Mouse (Mus musculus) hindbrain, embryonic 14.5 days (tissue): ENCODE data around the gene Asah2. TPM values are rescaled to one million over a fixed set of nuclear protein-coding genes. Genes with fewer than 3 reads are reported as not detected.
A peak's percentile ranks its signal among the peaks of the same experiment; 100 is the strongest.

Experiments used
- ATAC-seq: fragments of 200-750 bp; cut with Nextera tagmentation; 2 replicates; pipeline ENCODE4 v1.8.0; 2017; ENCODE audit warnings: moderate number of reproducible peaks, mild to moderate bottlenecking, moderate TSS enrichment, moderate library complexity; ENCODE audit not compliant: low FRiP score
- DNase-seq: peaks from one replicate; pipeline ENCODE4 v3.0.0-alpha.2; 2015; ENCODE audit warnings: low spot score
- H3K27ac ChIP-seq: fragments of 300-500 bp; sonication (generic); 2 replicates; pipeline ENCODE4 v1.5.1; 2014; ENCODE audit warnings: mild to moderate bottlenecking, moderate library complexity
- H3K27me3 ChIP-seq: fragments of 300-500 bp; sonication (generic); 2 replicates; pipeline ENCODE4 v1.6.1; 2014; ENCODE audit warnings: mild to moderate bottlenecking, low read length, mixed read lengths; ENCODE audit not compliant: control insufficient read depth, insufficient read depth
- H3K36me3 ChIP-seq: fragments of 300-500 bp; sonication (generic); replicated peaks from 2 replicates; pipeline ENCODE4 v1.6.1; 2014; ENCODE audit not compliant: control insufficient read depth, insufficient read depth
- H3K4me1 ChIP-seq: fragments of 300-500 bp; sonication (generic); replicated peaks from 2 replicates; pipeline ENCODE4 v1.6.1; 2014; ENCODE audit warnings: antibody characterized with exemption, low read length, mixed read lengths; ENCODE audit not compliant: control insufficient read depth, insufficient read depth
- H3K4me2 ChIP-seq: fragments of 300-500 bp; sonication (generic); replicated peaks from 2 replicates; pipeline ENCODE4 v1.6.1; 2014; ENCODE audit warnings: mild to moderate bottlenecking, moderate library complexity
- H3K4me3 ChIP-seq: fragments of 300-500 bp; sonication (generic); replicated peaks from 2 replicates; pipeline ENCODE4 v1.5.1; 2014; ENCODE audit warnings: mild to moderate bottlenecking, low read length
- H3K9ac ChIP-seq: fragments of 300-500 bp; sonication (generic); 2 replicates; pipeline ENCODE4 v1.6.1; 2014
- H3K9me3 ChIP-seq: fragments of 300-500 bp; sonication (generic); 2 replicates; pipeline ENCODE4 v1.6.1; 2016; ENCODE audit warnings: low read length; ENCODE audit not compliant: control insufficient read depth
- WGBS: fragments of 180-500 bp; shearing (Covaris S2); extraction: QIAGEN DNeasy Blood & Tissue Kit; methylation state at CpG from one replicate; pipeline ENCODE4 v1.1.7; 2014; 5-methylcytosine and 5-hydroxymethylcytosine counted together
- polyA plus RNA-seq: library from polyadenylated mRNA; unstranded; fragments of >200 nt; fragmentation: Nextera tagmentation; extraction: Ambion mirVana; gene quantifications from 2 replicates; pipeline ENCODE4 v1.2.1, GENCODE M21; 2014

The Asah2 gene
- polyA plus RNA-seq, 1 experiment from 2014 or later = 1.1 TPM

GRCm38 (mm10) chr19:32106750-32107149 lies 1.3 kb downstream of the Asah2 start:
- no peak overlapping the region for H3K4me3 ChIP-seq
- WGBS = 96% methylated on average over 2 of the region's 2 CpGs
- no peak overlapping the region for H3K27ac ChIP-seq
- no peak overlapping the region for H3K9ac ChIP-seq
- H3K27me3 ChIP-seq = no peaks in the 10 kb centered on the region
- H3K4me2 ChIP-seq = no peak overlapping the region
- ATAC-seq (no peak), DNase-seq (no peak)
- no peaks in the 10 kb centered on the region for H3K36me3 ChIP-seq
- peaks cover 12% of the 10 kb centered on the region; the same call in 1 of the 2 replicates for H3K4me1 ChIP-seq
- no peaks in the 10 kb centered on the region for H3K9me3 ChIP-seq

DNA sequence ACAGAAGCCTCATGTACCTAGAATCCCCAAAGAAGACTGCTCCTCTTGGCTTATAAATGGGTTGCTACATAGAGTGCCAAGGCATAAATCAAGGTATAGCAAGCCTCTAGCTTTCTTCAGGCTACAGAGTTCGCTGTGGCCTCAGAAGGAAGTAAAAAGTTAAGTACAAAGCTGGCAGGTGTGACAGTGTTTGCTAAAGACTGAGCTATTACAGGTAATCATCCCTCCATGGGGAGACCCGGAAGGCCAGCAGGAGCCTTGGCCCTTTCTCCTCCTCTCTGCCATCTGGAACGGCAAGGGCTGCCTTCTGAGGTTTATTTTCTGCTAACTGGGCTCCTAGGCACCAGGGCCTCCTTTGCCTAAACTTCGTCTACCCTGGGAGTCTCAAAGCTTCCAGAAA lies 3.8 kb downstream of the Asah2 start:
- WGBS = 76% methylated on average over 4 of the region's 4 CpGs

DNA sequence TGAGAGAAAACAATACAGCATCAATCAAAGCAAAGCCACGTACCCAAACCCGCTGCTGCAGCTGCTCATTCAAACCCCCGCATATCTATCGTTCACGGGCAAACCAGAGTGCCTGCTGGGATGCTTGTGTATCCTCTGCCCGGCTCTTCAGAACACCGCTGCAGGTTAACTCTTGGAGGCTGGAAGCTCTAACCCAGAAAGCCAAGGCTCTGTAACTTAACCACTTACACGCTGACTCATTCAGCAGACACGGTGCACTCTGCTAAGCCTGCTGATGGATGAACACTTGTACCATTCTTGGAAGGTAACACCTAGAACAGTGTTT lies 5.1 kb downstream of the Asah2 start:
- peak; percentile 46; the same call in 1 of the 2 replicates for ATAC-seq
- H3K9ac ChIP-seq = peak overlapping the region; percentile 62
- H3K9me3 ChIP-seq = no peaks in the 10 kb centered on the region
- H3K4me3 ChIP-seq = peak overlapping the region; percentile 42
- peak; percentile 48 for DNase-seq
- WGBS = 3% methylated on average over 9 of the region's 9 CpGs
- H3K27ac ChIP-seq = peak overlapping the region; percentile 77
- H3K4me2 ChIP-seq = peak overlapping the region; percentile 71
- no peaks in the 10 kb centered on the region for H3K36me3 ChIP-seq
- H3K4me1 ChIP-seq = peaks cover 12% of the 10 kb centered on the region; the same call in 1 of the 2 replicates
- no peaks in the 10 kb centered on the region for H3K27me3 ChIP-seq

More for the DNA sequence above, 3.8 kb downstream of the Asah2 start:
- no peak for DNase-seq
- H3K9ac ChIP-seq = no peak overlapping the region
- H3K9me3 ChIP-seq = no peaks in the 10 kb centered on the region
- H3K4me3 ChIP-seq = no peak overlapping the region
- no peak overlapping the region for H3K4me2 ChIP-seq
- ATAC-seq = no peak
- no peaks in the 10 kb centered on the region for H3K27me3 ChIP-seq
- H3K27ac ChIP-seq = no peak overlapping the region
- peaks cover 12% of the 10 kb centered on the region; the same call in 1 of the 2 replicates for H3K4me1 ChIP-seq
- H3K36me3 ChIP-seq = no peaks in the 10 kb centered on the region

- 17% methylated on average over 18 of the region's 18 CpGs for WGBS
- Histone ChIP-seq H3K4me3 (peak overlapping the region; percentile 42), H3K27ac (peak overlapping the region; percentile 77), H3K4me2 (peak overlapping the region; percentile 71), H3K9me3 (no peaks in the 10 kb centered on the region), H3K9ac (peak overlapping the region; percentile 62), H3K27me3 (no peaks in the 10 kb centered on the region), H3K4me1 (peaks cover 12% of the 10 kb centered on the region; the same call in 1 of the 2 replicates), H3K36me3 (no peaks in the 10 kb centered on the region)
- DNase-seq = peak; percentile 27
- peak; percentile 28; the same call in 1 of the 2 replicates for ATAC-seq
Measured at GRCm38 (mm10) chr19:32102294-32102975, 5.6 kb downstream of the Asah2 start.

- no peak for ATAC-seq
- Histone ChIP-seq H3K27me3 (no peaks in the 10 kb centered on the region), H3K4me1 (peaks cover 12% of the 10 kb centered on the region; the same call in 1 of the 2 replicates), H3K9ac (no peak overlapping the region), H3K36me3 (no peaks in the 10 kb centered on the region), H3K4me3 (no peak overlapping the region), H3K4me2 (no peak overlapping the region), H3K27ac (no peak overlapping the region), H3K9me3 (no peaks in the 10 kb centered on the region)
- 83% methylated on average over 3 of the region's 3 CpGs for WGBS
- no peak for DNase-seq
Measured at GRCm38 (mm10) chr19:32098582-32098981, 9.4 kb downstream of the Asah2 start.

- H3K4me3 ChIP-seq = no peak overlapping the region
- H3K27me3 ChIP-seq = no peaks in the 10 kb centered on the region
- H3K4me2 ChIP-seq = no peak overlapping the region
- no peaks in the 10 kb centered on the region for H3K36me3 ChIP-seq
- H3K9ac ChIP-seq = no peak overlapping the region
- no peaks in the 10 kb centered on the region for H3K4me1 ChIP-seq
- H3K27ac ChIP-seq = no peak overlapping the region
- ATAC-seq (no peak), DNase-seq (no peak)
- WGBS = 89% methylated on average over 4 of the region's 4 CpGs
- H3K9me3 ChIP-seq = no peaks in the 10 kb centered on the region
Measured at GRCm38 (mm10) chr19:32092358-32092757, 15.7 kb downstream of the Asah2 start.

DNA sequence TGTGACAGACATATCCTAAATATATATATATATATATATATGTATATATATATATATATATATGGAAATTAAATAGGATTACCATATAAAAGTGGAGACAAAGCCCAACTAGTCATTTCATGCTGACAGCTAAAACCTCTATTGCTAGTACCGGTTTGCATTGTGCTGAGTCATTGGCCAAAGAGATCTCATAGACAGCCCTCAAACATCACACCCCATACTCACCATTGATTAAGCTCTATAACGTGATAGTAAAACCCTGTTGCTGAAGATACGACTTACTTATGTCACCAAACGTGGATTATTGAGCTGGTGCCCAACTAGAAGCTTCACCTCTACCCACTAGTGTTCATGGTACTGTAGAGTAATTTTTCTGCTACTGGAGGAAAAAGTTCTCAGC lies 17.2 kb downstream of the Asah2 start:
- Histone ChIP-seq H3K4me2 (no peak overlapping the region), H3K27me3 (no peaks in the 10 kb centered on the region), H3K9me3 (no peaks in the 10 kb centered on the region), H3K4me1 (no peaks in the 10 kb centered on the region), H3K9ac (no peak overlapping the region), H3K27ac (no peak overlapping the region), H3K36me3 (no peaks in the 10 kb centered on the region), H3K4me3 (no peak overlapping the region)
- 91% methylated on average over 4 of the region's 4 CpGs for WGBS
- no peak for ATAC-seq
- no peak for DNase-seq

DNA sequence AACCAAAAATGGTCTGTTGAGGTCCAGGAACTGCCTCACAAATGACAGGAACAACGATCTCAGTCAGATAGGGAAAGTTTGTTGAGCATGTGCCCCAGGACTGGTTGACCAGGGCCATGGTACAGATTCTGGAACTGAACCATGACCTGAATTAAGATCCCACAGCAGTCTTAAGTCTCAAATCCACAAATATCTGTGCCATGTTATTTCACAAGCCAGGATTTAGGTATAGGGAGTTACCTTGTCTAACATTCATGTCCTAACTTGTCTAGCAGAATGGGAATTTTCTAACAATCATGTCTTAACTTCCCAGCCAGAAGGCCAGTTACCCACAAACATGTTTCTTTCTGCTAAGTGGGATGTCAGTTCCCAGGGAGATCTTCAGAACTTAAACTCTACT lies 19.4 kb downstream of the Asah2 start:
- Histone ChIP-seq H3K27ac (no peak overlapping the region), H3K4me2 (no peak overlapping the region), H3K9ac (no peak overlapping the region), H3K4me1 (no peaks in the 10 kb centered on the region), H3K9me3 (no peaks in the 10 kb centered on the region), H3K27me3 (no peaks in the 10 kb centered on the region), H3K4me3 (no peak overlapping the region), H3K36me3 (no peaks in the 10 kb centered on the region)
- DNase-seq = no peak
- WGBS = 93% methylated on average over 1 of the region's 1 CpGs
- ATAC-seq = no peak

DNA sequence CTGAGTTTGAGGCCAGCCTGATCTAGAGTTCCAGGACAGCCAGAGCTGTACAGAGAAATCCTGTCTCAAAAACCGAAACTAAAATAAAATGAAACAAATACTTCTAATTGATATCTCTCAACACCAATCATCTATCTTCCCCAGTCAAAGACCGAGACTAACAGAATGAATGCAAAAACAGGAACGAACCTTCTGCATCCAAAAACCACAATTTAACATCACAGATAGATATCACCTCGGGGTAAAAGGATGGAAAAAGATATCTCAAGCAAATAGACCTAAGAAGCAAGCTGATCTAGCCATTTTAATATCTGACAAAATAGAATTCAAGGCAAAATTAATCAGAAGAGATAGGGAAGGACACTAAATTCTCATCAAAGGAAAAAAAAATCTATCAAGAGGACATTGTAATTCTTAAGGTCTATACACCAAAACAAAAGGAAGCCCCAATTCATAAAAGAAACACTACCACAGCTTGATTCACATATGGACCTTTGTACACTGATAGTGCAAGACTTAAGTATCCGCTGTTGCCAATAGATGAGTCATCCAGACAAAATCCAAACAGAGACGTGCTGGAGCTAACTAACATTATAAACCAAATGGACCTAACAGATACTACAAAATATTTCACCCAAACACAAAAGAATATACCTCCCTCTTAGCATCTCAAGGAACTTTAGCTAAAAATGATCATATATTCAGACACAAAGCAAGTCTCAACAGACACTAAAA lies 20.1 kb downstream of the Asah2 start:
- Histone ChIP-seq H3K4me2 (no peak overlapping the region), H3K9me3 (no peaks in the 10 kb centered on the region), H3K4me1 (no peaks in the 10 kb centered on the region), H3K9ac (no peak overlapping the region), H3K4me3 (no peak overlapping the region), H3K27ac (no peak overlapping the region), H3K27me3 (no peaks in the 10 kb centered on the region), H3K36me3 (no peaks in the 10 kb centered on the region)
- no peak for ATAC-seq
- whole genome bisulfite sequencing = 89% methylated on average over 6 of the region's 6 CpGs
- DNase-seq = no peak
